Mouse (Mus musculus) retina, adult 2 months (tissue): ENCODE results near the gene Tgfbi.

ENCODE experiments used
- DNase-seq: peaks from one replicate; pipeline ENCODE4 v3.0.0-alpha.2; 2012; ENCODE audit warnings: low read depth, low spot score

The Tgfbi gene

GRCm38 (mm10) chr13:56609103-56609856 lies at the start of gene Tgfbi:
TSS of gene Tgfbi (plus strand) at chr13:56609523.
- DNase-seq, result no peak

- DNase-seq, result no peak
Measured at GRCm38 (mm10) chr13:56559841-56560370, 49.4 kb upstream of the Tgfbi start.

- no peak for DNase-seq
Measured at GRCm38 (mm10) chr13:56561129-56561528, 48.2 kb upstream of the Tgfbi start.

GRCm38 (mm10) chr13:56563075-56563474 lies 46.2 kb upstream of the Tgfbi start:
- DNase-seq, result no peak

GRCm38 (mm10) chr13:56566336-56566735 lies 43.0 kb upstream of the Tgfbi start:
- no peak for DNase-seq

- DNase-seq, result no peak
Measured at GRCm38 (mm10) chr13:56571645-56572044, 37.7 kb upstream of the Tgfbi start.

GRCm38 (mm10) chr13:56575074-56575473 lies 34.2 kb upstream of the Tgfbi start:
- no peak for DNase-seq

GRCm38 (mm10) chr13:56575701-56576321 lies 33.5 kb upstream of the Tgfbi start:
- no peak for DNase-seq

GRCm38 (mm10) chr13:56578097-56578496 lies 31.2 kb upstream of the Tgfbi start:
- DNase-seq, result no peak

- DNase-seq, result no peak
Measured at GRCm38 (mm10) chr13:56580450-56580849, 28.9 kb upstream of the Tgfbi start.

- DNase-seq, result no peak
Measured at GRCm38 (mm10) chr13:56581512-56581911, 27.8 kb upstream of the Tgfbi start.

GRCm38 (mm10) chr13:56581961-56582434 lies 27.3 kb upstream of the Tgfbi start:
- no peak for DNase-seq

GRCm38 (mm10) chr13:56582720-56583119 lies 26.6 kb upstream of the Tgfbi start:
- DNase-seq, result no peak

GRCm38 (mm10) chr13:56586046-56586445 lies 23.3 kb upstream of the Tgfbi start:
- DNase-seq, result no peak

- no peak for DNase-seq
Measured at GRCm38 (mm10) chr13:56588454-56589117, 20.7 kb upstream of the Tgfbi start.

- no peak for DNase-seq
Measured at GRCm38 (mm10) chr13:56590202-56590601, 19.1 kb upstream of the Tgfbi start.

- no peak for DNase-seq
Measured at GRCm38 (mm10) chr13:56591191-56591590, 18.1 kb upstream of the Tgfbi start.

- no peak for DNase-seq
Measured at GRCm38 (mm10) chr13:56591939-56592338, 17.4 kb upstream of the Tgfbi start.

- DNase-seq, result no peak
Measured at GRCm38 (mm10) chr13:56593196-56593595, 16.1 kb upstream of the Tgfbi start.

GRCm38 (mm10) chr13:56593961-56594391 lies 15.3 kb upstream of the Tgfbi start:
- no peak for DNase-seq

GRCm38 (mm10) chr13:56595246-56595645 lies 14.1 kb upstream of the Tgfbi start:
- no peak for DNase-seq

- DNase-seq, result no peak
Measured at GRCm38 (mm10) chr13:56597296-56597695, 12.0 kb upstream of the Tgfbi start.
